Mouse (Mus musculus): Measurements from ENCODE around the gene Tuba1c. TPM values are rescaled to one million over a fixed set of nuclear protein-coding genes. Genes with fewer than 3 reads are reported as not detected.

Tuba1c gene
- 72.7 and 91.7 TPM in 2 replicates for polyA plus RNA-seq (2012; rRNA removed)

GRCm38 (mm10) chr15:99029619-99030584 lies at the start of gene Tuba1c:
TSS of gene Tuba1c (plus strand) at chr15:99029891.
- Histone ChIP-seq H3K4me3 (replicated peaks; ENCODE audit: extremely low read depth, low read depth, low read length) (peak within 1 kb of the TSS; percentile 66), H3K4me1 (ENCODE audit: control insufficient read depth, insufficient read depth, low read length) (peaks cover 6% of the 10 kb centered on the region)
- peak; percentile 91 for DNase-seq
- WGBS = under 1% methylated on average over 52 of the region's 52 CpGs
- no peak for TF ChIP-seq CTCF (IDR thresholded peaks at IDR 0.05; ENCODE audit: insufficient read depth, low read length)
- peak; percentile 82 for TF ChIP-seq POLR2A (IDR thresholded peaks at IDR 0.05; ENCODE audit: borderline replicate concordance, extremely low read depth, low read depth, low read length)

GRCm38 (mm10) chr15:98980012-98980614 lies 49.6 kb upstream of the Tuba1c start:
- TF ChIP-seq CTCF (IDR thresholded peaks at IDR 0.05; ENCODE audit: insufficient read depth, low read length) (no peak), POLR2A (IDR thresholded peaks at IDR 0.05; ENCODE audit: borderline replicate concordance, extremely low read depth, low read depth, low read length) (no peak)
- DNase-seq = no peak
- 64% methylated on average over 7 of the region's 7 CpGs for WGBS
- Histone ChIP-seq H3K4me1 (ENCODE audit: control insufficient read depth, insufficient read depth, low read length) (0 out of 2 replicates have a peak, but pooled peaks cover 2% of the 10 kb centered on the region), H3K4me3 (replicated peaks; ENCODE audit: extremely low read depth, low read depth, low read length) (no peak overlapping the region)

- TF ChIP-seq POLR2A (IDR thresholded peaks at IDR 0.05; ENCODE audit: borderline replicate concordance, extremely low read depth, low read depth, low read length) (no peak), CTCF (IDR thresholded peaks at IDR 0.05; ENCODE audit: insufficient read depth, low read length) (no peak)
- Histone ChIP-seq H3K4me3 (replicated peaks; ENCODE audit: extremely low read depth, low read depth, low read length) (no peak overlapping the region), H3K4me1 (ENCODE audit: control insufficient read depth, insufficient read depth, low read length) (0 out of 2 replicates have a peak, but pooled peaks cover 2% of the 10 kb centered on the region)
- WGBS = 79% methylated on average over 6 of the region's 6 CpGs
- DNase-seq = no peak
Observed at GRCm38 (mm10) chr15:98982100-98982499, 47.6 kb upstream of the Tuba1c start.

- WGBS = 64% methylated on average over 16 of the region's 16 CpGs
- no peak overlapping the region for H3K4me3 ChIP-seq (replicated peaks; ENCODE audit: extremely low read depth, low read depth, low read length)
- TF ChIP-seq CTCF (IDR thresholded peaks at IDR 0.05; ENCODE audit: insufficient read depth, low read length) = no peak
- TF ChIP-seq POLR2A (IDR thresholded peaks at IDR 0.05; ENCODE audit: borderline replicate concordance, extremely low read depth, low read depth, low read length) = no peak
- DNase-seq = no peak
- 0 out of 2 replicates have a peak, but pooled peaks cover 2% of the 10 kb centered on the region for H3K4me1 ChIP-seq (ENCODE audit: control insufficient read depth, insufficient read depth, low read length)
Observed at GRCm38 (mm10) chr15:98983431-98984081, 46.1 kb upstream of the Tuba1c start.

GRCm38 (mm10) chr15:98984681-98985080 lies 45.0 kb upstream of the Tuba1c start:
- H3K4me1 ChIP-seq (ENCODE audit: control insufficient read depth, insufficient read depth, low read length) = 0 out of 2 replicates have a peak, but pooled peaks cover 2% of the 10 kb centered on the region
- WGBS = 44% methylated on average over 6 of the region's 6 CpGs
- TF ChIP-seq CTCF (IDR thresholded peaks at IDR 0.05; ENCODE audit: insufficient read depth, low read length) (no peak), POLR2A (IDR thresholded peaks at IDR 0.05; ENCODE audit: borderline replicate concordance, extremely low read depth, low read depth, low read length) (no peak)
- no peak for DNase-seq
- H3K4me3 ChIP-seq (replicated peaks; ENCODE audit: extremely low read depth, low read depth, low read length) = no peak overlapping the region

GRCm38 (mm10) chr15:98985240-98985981 lies 44.3 kb upstream of the Tuba1c start:
- under 1% methylated on average over 29 of the region's 29 CpGs for WGBS
- H3K4me1 ChIP-seq (ENCODE audit: control insufficient read depth, insufficient read depth, low read length) = 0 out of 2 replicates have a peak, but pooled peaks cover 2% of the 10 kb centered on the region
- H3K4me3 ChIP-seq (replicated peaks; ENCODE audit: extremely low read depth, low read depth, low read length) = peak overlapping the region; percentile 84
- TF ChIP-seq CTCF (IDR thresholded peaks at IDR 0.05; ENCODE audit: insufficient read depth, low read length) = no peak
- TF ChIP-seq POLR2A (IDR thresholded peaks at IDR 0.05; ENCODE audit: borderline replicate concordance, extremely low read depth, low read depth, low read length) = peak; percentile 97
- peak; percentile 88 for DNase-seq

GRCm38 (mm10) chr15:98985982-98986715 lies 43.5 kb upstream of the Tuba1c start:
- H3K4me3 ChIP-seq (replicated peaks; ENCODE audit: extremely low read depth, low read depth, low read length) = peak overlapping the region; percentile 84
- DNase-seq = no peak
- WGBS = 30% methylated on average over 12 of the region's 12 CpGs
- H3K4me1 ChIP-seq (ENCODE audit: control insufficient read depth, insufficient read depth, low read length) = 0 out of 2 replicates have a peak, but pooled peaks cover 2% of the 10 kb centered on the region
- TF ChIP-seq POLR2A (IDR thresholded peaks at IDR 0.05; ENCODE audit: borderline replicate concordance, extremely low read depth, low read depth, low read length) (no peak), CTCF (IDR thresholded peaks at IDR 0.05; ENCODE audit: insufficient read depth, low read length) (no peak)

GRCm38 (mm10) chr15:98987077-98987630 lies 42.5 kb upstream of the Tuba1c start:
- peaks cover 2% of the 10 kb centered on the region; the same call in 1 of the 2 replicates for H3K4me1 ChIP-seq (ENCODE audit: control insufficient read depth, insufficient read depth, low read length)
- DNase-seq = no peak
- 23% methylated on average over 7 of the region's 7 CpGs for whole genome bisulfite sequencing
- H3K4me3 ChIP-seq (replicated peaks; ENCODE audit: extremely low read depth, low read depth, low read length) = no peak overlapping the region
- TF ChIP-seq POLR2A (IDR thresholded peaks at IDR 0.05; ENCODE audit: borderline replicate concordance, extremely low read depth, low read depth, low read length) (no peak), CTCF (IDR thresholded peaks at IDR 0.05; ENCODE audit: insufficient read depth, low read length) (no peak)
